Comparison of ENCODE assay signal across 16 mouse cellular contexts in the genomic region with DNA sequence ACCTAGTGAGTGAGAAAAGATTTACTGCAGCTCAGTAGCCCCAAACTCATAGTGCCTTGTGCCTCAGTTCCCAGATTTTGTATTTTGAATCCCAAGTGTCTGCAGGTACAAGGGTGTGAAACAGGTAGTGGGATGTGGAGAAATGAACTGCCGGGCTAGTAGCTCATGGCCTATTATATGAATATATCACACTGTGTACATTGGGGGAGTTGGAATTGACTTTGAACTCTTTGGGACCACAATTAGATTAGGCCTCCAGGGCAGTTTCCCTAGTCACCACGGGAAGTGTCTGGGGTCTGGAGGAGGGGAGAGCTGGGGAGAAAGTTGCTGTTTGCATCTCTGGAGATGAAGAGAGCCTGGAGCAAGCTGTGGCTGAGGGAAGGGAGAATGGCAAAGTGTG. TPM values are rescaled to one million over a fixed set of nuclear protein-coding genes. Genes with fewer than 3 reads are reported as not detected.
DNase-seq lines count a peak whose midpoint lies in the region; ATAC-seq and TF ChIP-seq lines count a peak whose summit lies in the region.
"Had no signal": no experiment of that assay in that cellular context is flagged by ENCODE, and none has a peak within 500 bp of the region (broad histone marks: within the 10 kb centered on the region; RNA-seq: fewer than 3 reads in every experiment).

No protein-coding gene starts in this region.

- no peaks in the 10 kb centered on the region; the same call in 1 of the 2 replicates for H3K36me3 ChIP-seq in heart, embryonic 11.5 days (ENCODE audit: control insufficient read depth, insufficient read depth, low read length)
- no peaks in the 10 kb centered on the region for H3K36me3 ChIP-seq in liver, postnatal 0 days (replicated peaks; ENCODE audit: insufficient read depth, low read length)
- H3K36me3 ChIP-seq in liver, embryonic 11.5 days (ENCODE audit: control insufficient read depth, insufficient read depth, low read length): no peaks in the 10 kb centered on the region
- 0 out of 2 replicates have a peak, but pooled peaks cover 4% of the 10 kb centered on the region for H3K36me3 ChIP-seq in heart, postnatal 0 days (replicated peaks; ENCODE audit: control insufficient read depth, insufficient read depth, low read length)
- no peaks in the 10 kb centered on the region for H3K36me3 ChIP-seq in myocyte (ENCODE audit: control insufficient read depth, insufficient read depth)
- H3K36me3 ChIP-seq in midbrain, embryonic 13.5 days: 0 out of 2 replicates have a peak, but pooled peaks cover 2% of the 10 kb centered on the region

- H3K4me1 ChIP-seq in heart, embryonic 11.5 days (ENCODE audit: control insufficient read depth, insufficient read depth, low read length): peaks cover 32% of the 10 kb centered on the region
- peaks cover 26% of the 10 kb centered on the region for H3K4me1 ChIP-seq in liver, postnatal 0 days (ENCODE audit: insufficient read depth)
- H3K4me1 ChIP-seq in liver, embryonic 11.5 days (replicated peaks; ENCODE audit: control insufficient read depth, insufficient read depth, low read length): peaks cover 6% of the 10 kb centered on the region; the same call in 1 of the 2 replicates
- peaks cover 66% of the 10 kb centered on the region for H3K4me1 ChIP-seq in heart, postnatal 0 days (ENCODE audit: control insufficient read depth, insufficient read depth)
- no peaks in the 10 kb centered on the region for H3K4me1 ChIP-seq in midbrain, embryonic 13.5 days (replicated peaks)

- TF ChIP-seq POLR2A in myocyte (IDR thresholded peaks at IDR 0.05; ENCODE audit: insufficient read length, low read depth): no peak

- DNase-seq in heart, postnatal 4 days: no peak
- no peak for DNase-seq in liver, postnatal 0 days
- DNase-seq in liver, embryonic 11.5 days (ENCODE audit: low spot score): no peak
- no peak for DNase-seq in heart, postnatal 0 days (ENCODE audit: low spot score)
- no peak for DNase-seq in gastrocnemius, postnatal 4 days (ENCODE audit: low spot score in 2 of 2)
- DNase-seq: B cell, adult 2 months; cerebellum, postnatal 10 days; embryo, embryonic 11 days; layer of hippocampus, postnatal 36 days; midbrain, embryonic 14.5 days; right cerebral cortex, postnatal 25 days had no signal

- no peak overlapping the region for H3K4me3 ChIP-seq in heart, embryonic 11.5 days (ENCODE audit: low read depth, low read length)
- H3K4me3 ChIP-seq in liver, postnatal 0 days (ENCODE audit: low read depth, low read length): no peak overlapping the region
- no peak overlapping the region for H3K4me3 ChIP-seq in liver, embryonic 11.5 days (ENCODE audit: low read depth, low read length)
- H3K4me3 ChIP-seq in heart, postnatal 0 days (ENCODE audit: low read depth, low read length): no peak overlapping the region
- no peak overlapping the region for H3K4me3 ChIP-seq in myocyte
- H3K4me3 ChIP-seq in midbrain, embryonic 13.5 days (replicated peaks): no peak overlapping the region
- H3K4me3 ChIP-seq: forebrain, embryonic 13.5 days had no signal

- no peak for TF ChIP-seq EP300 in liver, postnatal 0 days (IDR thresholded peaks at IDR 0.05; ENCODE audit: low read depth)
- TF ChIP-seq EP300 in heart, postnatal 0 days (IDR thresholded peaks at IDR 0.05; ENCODE audit: low read depth): no peak

- H3K27ac ChIP-seq in heart, embryonic 11.5 days (ENCODE audit: low read depth, low read length): peak overlapping the region; percentile 81
- H3K27ac ChIP-seq in liver, postnatal 0 days (ENCODE audit: low read depth): peak overlapping the region; percentile 62
- H3K27ac ChIP-seq in liver, embryonic 11.5 days (ENCODE audit: low read depth, low read length): no peak overlapping the region
- peak overlapping the region; percentile 95 for H3K27ac ChIP-seq in heart, postnatal 0 days (ENCODE audit: low read depth)
- no peak overlapping the region for H3K27ac ChIP-seq in midbrain, embryonic 13.5 days
- H3K27ac ChIP-seq: forebrain, embryonic 13.5 days had no signal

- TF ChIP-seq CTCF in liver, postnatal 0 days (IDR thresholded peaks at IDR 0.05; ENCODE audit: low read depth): no peak
- no peak for TF ChIP-seq CTCF in heart, postnatal 0 days (IDR thresholded peaks at IDR 0.05; ENCODE audit: low read depth)

- H3ac ChIP-seq in myocyte (ENCODE audit: control insufficient read depth, insufficient read length): no peak overlapping the region

- H3K4me2 ChIP-seq in heart, embryonic 11.5 days: peak overlapping the region; percentile 30
- H3K4me2 ChIP-seq in liver, postnatal 0 days (ENCODE audit: low read depth, low read length): peak overlapping the region; percentile 6; the same call in 1 of the 2 replicates
- no peak overlapping the region for H3K4me2 ChIP-seq in liver, embryonic 11.5 days
- peak overlapping the region; percentile 42 for H3K4me2 ChIP-seq in heart, postnatal 0 days (ENCODE audit: low read depth, low read length)
- H3K4me2 ChIP-seq in myocyte (ENCODE audit: low read depth): peak overlapping the region; percentile 48
- no peak overlapping the region for H3K4me2 ChIP-seq in midbrain, embryonic 13.5 days (replicated peaks)
- H3K4me2 ChIP-seq: forebrain, embryonic 13.5 days had no signal

- 30% methylated on average over 2 of the region's 2 CpGs for WGBS in heart, embryonic 11.5 days (ENCODE audit: insufficient replicate concordance)
- WGBS in liver, postnatal 0 days (ENCODE audit: insufficient replicate concordance): 37% methylated on average over 2 of the region's 2 CpGs
- WGBS in liver, embryonic 11.5 days: 40% methylated on average over 2 of the region's 2 CpGs
- 32% methylated on average over 2 of the region's 2 CpGs for WGBS in heart, postnatal 0 days
- WGBS in midbrain, embryonic 13.5 days: 79% methylated on average over 2 of the region's 2 CpGs

- no peak for ATAC-seq in heart, embryonic 11.5 days (replicated peaks; ENCODE audit: insufficient number of reproducible peaks, low FRiP score, low TSS enrichment)
- 0 out of 2 replicates have a peak, but pooled peaks have one; percentile 27 for ATAC-seq in liver, postnatal 0 days
- no peak for ATAC-seq in liver, embryonic 11.5 days (replicated peaks; ENCODE audit: low FRiP score)
- ATAC-seq in heart, postnatal 0 days (ENCODE audit: insufficient read depth, low read depth): no peak
- no peak for ATAC-seq in midbrain, embryonic 13.5 days
- ATAC-seq: forebrain, embryonic 13.5 days had no signal

- peaks cover 53% of the 10 kb centered on the region for H3K79me2 ChIP-seq in myocyte (ENCODE audit: control insufficient read depth, insufficient read depth)

- H3K9ac ChIP-seq in heart, embryonic 11.5 days (ENCODE audit: low read depth, low read length): no peak overlapping the region
- H3K9ac ChIP-seq in liver, postnatal 0 days (replicated peaks): peak overlapping the region; percentile 38
- no peak overlapping the region for H3K9ac ChIP-seq in liver, embryonic 11.5 days (ENCODE audit: low read depth, low read length)
- 0 out of 2 replicates have a peak overlapping the region, but pooled peaks have one; percentile 35 for H3K9ac ChIP-seq in heart, postnatal 0 days (replicated peaks; ENCODE audit: low read depth, low read length)
- H3K9ac ChIP-seq in midbrain, embryonic 13.5 days (replicated peaks): no peak overlapping the region
- H3K9ac ChIP-seq: forebrain, embryonic 13.5 days had no signal

- no peaks in the 10 kb centered on the region for H3K9me3 ChIP-seq in heart, embryonic 11.5 days (replicated peaks; ENCODE audit: control insufficient read depth, low read length)
- no peaks in the 10 kb centered on the region for H3K9me3 ChIP-seq in liver, postnatal 0 days (ENCODE audit: low read length)
- no peaks in the 10 kb centered on the region for H3K9me3 ChIP-seq in liver, embryonic 11.5 days (ENCODE audit: control insufficient read depth, low read length)
- H3K9me3 ChIP-seq in heart, postnatal 0 days (replicated peaks; ENCODE audit: control insufficient read depth, low read length): no peaks in the 10 kb centered on the region
- H3K9me3 ChIP-seq in midbrain, embryonic 13.5 days: no peaks in the 10 kb centered on the region
- H3K9me3 ChIP-seq: forebrain, embryonic 13.5 days had no signal

- no peaks in the 10 kb centered on the region for H3K27me3 ChIP-seq in heart, embryonic 11.5 days (ENCODE audit: control insufficient read depth, insufficient read depth, low read length)
- no peaks in the 10 kb centered on the region for H3K27me3 ChIP-seq in liver, postnatal 0 days (ENCODE audit: insufficient read depth, low read length)
- no peaks in the 10 kb centered on the region for H3K27me3 ChIP-seq in liver, embryonic 11.5 days (replicated peaks; ENCODE audit: control insufficient read depth, insufficient read depth, low read length)
- H3K27me3 ChIP-seq in heart, postnatal 0 days (ENCODE audit: control insufficient read depth, insufficient read depth, low read length): no peaks in the 10 kb centered on the region
- H3K27me3 ChIP-seq in myocyte (ENCODE audit: control insufficient read depth, insufficient read depth, insufficient read length): no peaks in the 10 kb centered on the region
- no peaks in the 10 kb centered on the region for H3K27me3 ChIP-seq in midbrain, embryonic 13.5 days
- H3K27me3 ChIP-seq: forebrain, embryonic 13.5 days; Patski had no signal

TF ChIP-seq in myocyte, 11 proteins besides CTCF, POLR2A, EP300 and RAD21:
- TF ChIP-seq MYOG (IDR thresholded peaks at IDR 0.05; ENCODE audit: control insufficient read depth in 1 of 3, insufficient read depth in 1 of 3, insufficient read length in 2 of 3, low read depth in 2 of 3) (no peak), MYOD1 (IDR thresholded peaks at IDR 0.05; ENCODE audit: control insufficient read depth in 1 of 3, insufficient read length in 2 of 3, low read depth in 2 of 3) (no peak), TCF3 (IDR thresholded peaks at IDR 0.05; ENCODE audit: insufficient read length, low read depth) (no peak), CEBPB (IDR thresholded peaks at IDR 0.05; ENCODE audit: insufficient read depth, poor library complexity, severe bottlenecking) (no peak), MAX (IDR thresholded peaks at IDR 0.05; ENCODE audit: low read depth) (no peak), POLR2AphosphoS2 (IDR thresholded peaks at IDR 0.05; ENCODE audit: insufficient read length, low read depth) (no peak), USF1 (IDR thresholded peaks at IDR 0.05; ENCODE audit: low read depth) (no peak), E2F4 (IDR thresholded peaks at IDR 0.05; ENCODE audit: insufficient read depth) (no peak), SRF (IDR thresholded peaks at IDR 0.05; ENCODE audit: control insufficient read depth, insufficient read length, low read depth) (no peak)

RNA-seq across cellular contexts. Expression of a gene that starts 31.0 kb away (rescaled TPM):
- polyA plus RNA-seq in heart, embryonic 11.5 days (2014; fragmentation: Nextera tagmentation; extraction: Ambion mirVana): 51.9 and 55.6 TPM in 2 replicates
- 100 to 1,000 TPM; 132 to 133 TPM for total RNA-seq in heart, postnatal 4 days (2021)
- 18.4 and 18.5 TPM in 2 replicates for polyA plus RNA-seq in liver, postnatal 0 days (2015; fragmentation: Nextera tagmentation; extraction: Ambion mirVana)
- 40.0 and 40.3 TPM in 2 replicates for polyA plus RNA-seq in liver, embryonic 11.5 days (2014; fragmentation: Nextera tagmentation; extraction: Ambion mirVana)
- total RNA-seq in heart, postnatal 0 days (2014; rRNA removed; ENCODE audit: low replicate concordance): 82.4 and 86.6 TPM in 2 replicates
- polyA plus RNA-seq in heart, postnatal 0 days (2015; fragmentation: Nextera tagmentation; extraction: Ambion mirVana): 62.6 and 73.9 TPM in 2 replicates
- 27.8 TPM for polyA plus RNA-seq in myocyte (2012; fragmentation: generic; extraction: Trizol)
- 10 to 100 TPM; 77.3 to 93.3 TPM for total RNA-seq in gastrocnemius, postnatal 4 days (2021)
- 44.8 and 47.6 TPM in 2 replicates for polyA plus RNA-seq in midbrain, embryonic 13.5 days (2015; fragmentation: Nextera tagmentation; extraction: Ambion mirVana)

Comparison
In these comparisons a context has a peak if more than half of its experiments do, and no peak if none do; other contexts are left out.
1. H3K27ac ChIP-seq: peak in heart, embryonic 11.5 days (single experiment), liver, postnatal 0 days (single experiment) and heart, postnatal 0 days (single experiment); none in liver, embryonic 11.5 days (single experiment) and midbrain, embryonic 13.5 days (single experiment).
2. H3K4me2 ChIP-seq: peak in heart, embryonic 11.5 days (single experiment), liver, postnatal 0 days (single experiment), heart, postnatal 0 days (single experiment) and myocyte (single experiment); none in liver, embryonic 11.5 days (single experiment) and midbrain, embryonic 13.5 days (single experiment).
3. H3K9ac ChIP-seq: peak in liver, postnatal 0 days (single experiment) and heart, postnatal 0 days (single experiment); none in heart, embryonic 11.5 days (single experiment), liver, embryonic 11.5 days (single experiment) and midbrain, embryonic 13.5 days (single experiment).